Mouse (Mus musculus) cerebellum, adult 9-11 months (tissue): ENCODE results near the gene Dnajc9.
A peak's percentile ranks its signal among the peaks of the same experiment; 100 is the strongest.

Experiments
- DNase-seq: peaks from one replicate; pipeline ENCODE4 v3.0.0; 2022

Dnajc9 gene

GRCm38 (mm10) chr14:20347991-20348541 lies 40.6 kb downstream of the Dnajc9 start, which contains the start of the genes Ecd and Fam149b:
TSS of gene Ecd (minus strand) at chr14:20348121.
TSS of gene Fam149b (plus strand) at chr14:20348162.
- DNase-seq = peak; percentile 90

GRCm38 (mm10) chr14:20347441-20347990 lies 41.2 kb downstream of the Dnajc9 start:
- DNase-seq = no peak

- no peak for DNase-seq
These were observed 42.8 kb downstream of the Dnajc9 start for GRCm38 (mm10) chr14:20345885-20346284.

- DNase-seq = no peak
These were observed 47.8 kb downstream of the Dnajc9 start for GRCm38 (mm10) chr14:20340866-20341265.

DNA sequence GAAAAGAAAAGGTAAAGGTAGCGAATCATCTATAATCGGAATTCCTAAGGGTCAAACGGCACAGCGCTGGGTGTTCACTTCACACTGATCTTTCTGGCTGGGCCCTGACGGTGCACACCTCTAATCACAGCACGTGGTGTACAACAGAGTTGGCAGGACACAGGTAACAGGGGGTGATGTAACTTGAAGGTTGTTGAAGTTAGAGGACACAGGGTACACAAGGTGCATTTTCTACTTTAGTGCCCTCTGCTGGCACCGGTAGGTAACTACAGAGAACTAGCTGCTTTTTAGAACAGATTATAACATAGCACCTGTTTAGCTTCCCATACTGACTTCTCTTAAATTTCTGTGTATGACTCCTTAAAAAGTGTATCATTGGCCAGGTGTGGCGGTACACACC lies 48.6 kb downstream of the Dnajc9 start:
- no peak for DNase-seq

DNA sequence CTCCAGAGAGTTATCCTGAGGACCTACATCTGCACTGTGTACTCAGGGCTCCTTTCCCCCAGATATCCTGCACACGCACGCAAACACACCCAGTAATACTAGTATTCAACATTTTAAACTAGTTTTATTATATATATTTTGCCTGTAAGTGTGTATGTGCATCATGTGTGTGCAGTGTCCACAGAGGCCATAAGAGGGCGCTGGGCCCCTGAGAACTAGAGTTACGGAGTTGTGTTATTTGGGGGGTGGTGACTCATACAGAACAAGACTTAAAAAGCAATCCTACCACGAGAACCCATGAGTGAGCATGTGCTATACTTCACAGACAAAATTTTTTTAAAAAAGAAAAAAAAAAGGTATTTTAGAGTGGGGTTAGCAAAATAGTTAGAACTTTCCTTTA lies 49.3 kb downstream of the Dnajc9 start:
- no peak for DNase-seq
